Mouse (Mus musculus): Measurements from ENCODE around the gene Galntl6. TPM values are rescaled to one million over a fixed set of nuclear protein-coding genes. Genes with fewer than 3 reads are reported as not detected.

Gene Galntl6
- polyA plus RNA-seq, 1 experiment, result not detected

- Histone ChIP-seq H3K4me3 (ENCODE audit: insufficient read depth, low read length) (no peak overlapping the region), H3K4me1 (ENCODE audit: control insufficient read depth, insufficient read depth, low read length) (no peaks in the 10 kb centered on the region), H3K27ac (ENCODE audit: insufficient read depth, low read depth, low read length) (no peak overlapping the region)
- TF ChIP-seq POLR2A (IDR thresholded peaks at IDR 0.05; ENCODE audit: borderline replicate concordance, low read depth, low read length) (no peak), CTCF (IDR thresholded peaks at IDR 0.05; ENCODE audit: low read depth, low read length) (no peak)
These were observed 694.6 kb downstream of the Galntl6 start for GRCm38 (mm10) chr8:58217885-58218284.

- TF ChIP-seq CTCF (IDR thresholded peaks at IDR 0.05; ENCODE audit: low read depth, low read length) (no peak), POLR2A (IDR thresholded peaks at IDR 0.05; ENCODE audit: borderline replicate concordance, low read depth, low read length) (no peak)
- H3K4me1 ChIP-seq (ENCODE audit: control insufficient read depth, insufficient read depth, low read length), result no peaks in the 10 kb centered on the region
- no peak overlapping the region for H3K4me3 ChIP-seq (ENCODE audit: insufficient read depth, low read length)
- H3K27ac ChIP-seq (ENCODE audit: insufficient read depth, low read depth, low read length), result no peak overlapping the region
These were observed 722.7 kb downstream of the Galntl6 start for GRCm38 (mm10) chr8:58189694-58190093.

- Histone ChIP-seq H3K27ac (ENCODE audit: insufficient read depth, low read depth, low read length) (no peak overlapping the region), H3K4me3 (ENCODE audit: insufficient read depth, low read length) (no peak overlapping the region), H3K4me1 (ENCODE audit: control insufficient read depth, insufficient read depth, low read length) (no peaks in the 10 kb centered on the region)
- TF ChIP-seq POLR2A (IDR thresholded peaks at IDR 0.05; ENCODE audit: borderline replicate concordance, low read depth, low read length) (no peak), CTCF (IDR thresholded peaks at IDR 0.05; ENCODE audit: low read depth, low read length) (no peak)
These were observed 765.5 kb downstream of the Galntl6 start for GRCm38 (mm10) chr8:58146961-58147360.

GRCm38 (mm10) chr8:58086733-58087132 lies 825.7 kb downstream of the Galntl6 start:
- TF ChIP-seq POLR2A (IDR thresholded peaks at IDR 0.05; ENCODE audit: borderline replicate concordance, low read depth, low read length) (no peak), CTCF (IDR thresholded peaks at IDR 0.05; ENCODE audit: low read depth, low read length) (no peak)
- H3K27ac ChIP-seq (ENCODE audit: insufficient read depth, low read depth, low read length), result no peak overlapping the region
- H3K4me1 ChIP-seq (ENCODE audit: control insufficient read depth, insufficient read depth, low read length), result no peaks in the 10 kb centered on the region
- no peak overlapping the region for H3K4me3 ChIP-seq (ENCODE audit: insufficient read depth, low read length)

GRCm38 (mm10) chr8:58084931-58085330 lies 827.5 kb downstream of the Galntl6 start:
- Histone ChIP-seq H3K4me1 (ENCODE audit: control insufficient read depth, insufficient read depth, low read length) (no peaks in the 10 kb centered on the region), H3K4me3 (ENCODE audit: insufficient read depth, low read length) (no peak overlapping the region), H3K27ac (ENCODE audit: insufficient read depth, low read depth, low read length) (no peak overlapping the region)
- TF ChIP-seq CTCF (IDR thresholded peaks at IDR 0.05; ENCODE audit: low read depth, low read length) (no peak), POLR2A (IDR thresholded peaks at IDR 0.05; ENCODE audit: borderline replicate concordance, low read depth, low read length) (no peak)

GRCm38 (mm10) chr8:58081715-58082114 lies 830.7 kb downstream of the Galntl6 start:
- no peak for TF ChIP-seq CTCF (IDR thresholded peaks at IDR 0.05; ENCODE audit: low read depth, low read length)
- TF ChIP-seq POLR2A (IDR thresholded peaks at IDR 0.05; ENCODE audit: borderline replicate concordance, low read depth, low read length), result no peak
- Histone ChIP-seq H3K4me1 (ENCODE audit: control insufficient read depth, insufficient read depth, low read length) (no peaks in the 10 kb centered on the region), H3K4me3 (ENCODE audit: insufficient read depth, low read length) (no peak overlapping the region), H3K27ac (ENCODE audit: insufficient read depth, low read depth, low read length) (no peak overlapping the region)

GRCm38 (mm10) chr8:58074611-58075010 lies 837.8 kb downstream of the Galntl6 start:
- TF ChIP-seq CTCF (IDR thresholded peaks at IDR 0.05; ENCODE audit: low read depth, low read length) (no peak), POLR2A (IDR thresholded peaks at IDR 0.05; ENCODE audit: borderline replicate concordance, low read depth, low read length) (no peak)
- H3K4me1 ChIP-seq (ENCODE audit: control insufficient read depth, insufficient read depth, low read length), result no peaks in the 10 kb centered on the region
- no peak overlapping the region for H3K4me3 ChIP-seq (ENCODE audit: insufficient read depth, low read length)
- H3K27ac ChIP-seq (ENCODE audit: insufficient read depth, low read depth, low read length), result no peak overlapping the region

- no peak for TF ChIP-seq POLR2A (IDR thresholded peaks at IDR 0.05; ENCODE audit: borderline replicate concordance, low read depth, low read length)
- TF ChIP-seq CTCF (IDR thresholded peaks at IDR 0.05; ENCODE audit: low read depth, low read length), result no peak
- Histone ChIP-seq H3K4me3 (ENCODE audit: insufficient read depth, low read length) (no peak overlapping the region), H3K4me1 (ENCODE audit: control insufficient read depth, insufficient read depth, low read length) (no peaks in the 10 kb centered on the region)
These were observed 838.7 kb downstream of the Galntl6 start for GRCm38 (mm10) chr8:58073733-58074132.

GRCm38 (mm10) chr8:58032271-58032670 lies 880.2 kb downstream of the Galntl6 start:
- TF ChIP-seq CTCF (IDR thresholded peaks at IDR 0.05; ENCODE audit: low read depth, low read length) (no peak), POLR2A (IDR thresholded peaks at IDR 0.05; ENCODE audit: borderline replicate concordance, low read depth, low read length) (no peak)
- Histone ChIP-seq H3K27ac (ENCODE audit: insufficient read depth, low read depth, low read length) (no peak overlapping the region), H3K4me3 (ENCODE audit: insufficient read depth, low read length) (no peak overlapping the region), H3K4me1 (ENCODE audit: control insufficient read depth, insufficient read depth, low read length) (no peaks in the 10 kb centered on the region)

More at GRCm38 (mm10) chr8:58073733-58074132, 838.7 kb downstream of the Galntl6 start:
- no peak overlapping the region for H3K27ac ChIP-seq (ENCODE audit: insufficient read depth, low read depth, low read length)

GRCm38 (mm10) chr8:58025558-58025957 lies 886.9 kb downstream of the Galntl6 start:
- no peak overlapping the region for H3K4me3 ChIP-seq (ENCODE audit: insufficient read depth, low read length)
- TF ChIP-seq POLR2A (IDR thresholded peaks at IDR 0.05; ENCODE audit: borderline replicate concordance, low read depth, low read length) (no peak), CTCF (IDR thresholded peaks at IDR 0.05; ENCODE audit: low read depth, low read length) (no peak)
- no peak overlapping the region for H3K27ac ChIP-seq (ENCODE audit: insufficient read depth, low read depth, low read length)
- no peaks in the 10 kb centered on the region for H3K4me1 ChIP-seq (ENCODE audit: control insufficient read depth, insufficient read depth, low read length)

GRCm38 (mm10) chr8:58025094-58025493 lies 887.3 kb downstream of the Galntl6 start:
- Histone ChIP-seq H3K4me1 (ENCODE audit: control insufficient read depth, insufficient read depth, low read length) (no peaks in the 10 kb centered on the region), H3K27ac (ENCODE audit: insufficient read depth, low read depth, low read length) (no peak overlapping the region), H3K4me3 (ENCODE audit: insufficient read depth, low read length) (no peak overlapping the region)
- TF ChIP-seq POLR2A (IDR thresholded peaks at IDR 0.05; ENCODE audit: borderline replicate concordance, low read depth, low read length), result no peak
- TF ChIP-seq CTCF (IDR thresholded peaks at IDR 0.05; ENCODE audit: low read depth, low read length), result no peak
